ENCODE assay signal across 26 mouse cellular contexts in the genomic region with DNA sequence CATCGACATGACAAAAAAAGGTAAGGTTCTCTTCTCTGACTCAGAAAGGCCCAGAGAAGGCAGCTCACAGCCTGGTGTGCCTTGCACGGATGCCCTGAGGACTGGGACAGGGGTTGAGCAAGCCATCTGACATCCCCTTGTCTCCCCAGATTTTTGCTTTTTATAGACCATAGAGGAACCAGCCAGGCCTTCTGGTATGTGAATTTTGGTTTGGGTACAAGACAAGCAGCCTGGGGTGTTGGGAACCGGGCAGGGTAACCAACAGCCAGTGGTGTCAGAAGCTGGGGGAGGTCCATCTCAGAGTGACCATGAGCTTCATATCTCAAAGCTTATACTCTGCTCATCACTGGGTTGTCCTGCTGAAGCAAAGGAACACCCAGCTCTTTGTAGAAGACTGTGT. TPM values are rescaled to one million over a fixed set of nuclear protein-coding genes. Genes with fewer than 3 reads are reported as not detected.
"Had no signal": no experiment of that assay in that cellular context is flagged by ENCODE, and none has a peak within 500 bp of the region (broad histone marks: within the 10 kb centered on the region; RNA-seq: fewer than 3 reads in every experiment).

No protein-coding gene starts in this region.

- H3K4me1 ChIP-seq: neural tube, embryonic 12.5 days; neural tube, embryonic 13.5 days; neural tube, embryonic 15.5 days; stomach, embryonic 15.5 days had no signal

- H3K36me3 ChIP-seq: neural tube, embryonic 12.5 days; neural tube, embryonic 13.5 days; neural tube, embryonic 15.5 days; stomach, embryonic 15.5 days had no signal

- H3K4me3 ChIP-seq: neural tube, embryonic 12.5 days; neural tube, embryonic 13.5 days; neural tube, embryonic 15.5 days; stomach, embryonic 15.5 days had no signal

- H3K9ac ChIP-seq: neural tube, embryonic 12.5 days; neural tube, embryonic 13.5 days; neural tube, embryonic 15.5 days; stomach, embryonic 15.5 days had no signal

- H3K27ac ChIP-seq: neural tube, embryonic 12.5 days; neural tube, embryonic 13.5 days; neural tube, embryonic 15.5 days; stomach, embryonic 15.5 days; stomach, postnatal 0 days had no signal

- DNase-seq: retina, postnatal 1 day; right cerebral cortex, adult 18-20 months; right cerebral cortex, postnatal 14 days; right cerebral cortex, postnatal 25 days; right cerebral cortex, postnatal 4 days; spleen, adult 18-20 months; thymus, adult 18-20 months; thymus, adult 2 months; thymus, postnatal 14 days; thymus, postnatal 25 days; thymus, postnatal 36 days; thymus, postnatal 4 days had no signal

- H3K27me3 ChIP-seq: neural tube, embryonic 12.5 days; neural tube, embryonic 13.5 days; neural tube, embryonic 15.5 days; stomach, embryonic 15.5 days had no signal

RNA-seq across cellular contexts. Expression of a gene that starts 1.8 kb away (rescaled TPM):
- total RNA-seq: neutrophil, adult 5-6 weeks had no signal
- polyA plus RNA-seq: neural tube, embryonic 11.5 days; neural tube, embryonic 12.5 days; neural tube, embryonic 13.5 days; neural tube, embryonic 14.5 days; neural tube, embryonic 15.5 days; small intestine, adult 2 months; spleen, adult 2 months; stomach, embryonic 14.5 days; stomach, embryonic 15.5 days; stomach, embryonic 16.5 days; stomach, postnatal 0 days; testis, adult 2 months; thymus, adult 2 months had no signal

RNA-seq across cellular contexts. Expression of a gene that starts 9.1 kb away (rescaled TPM):
- total RNA-seq: neutrophil, adult 5-6 weeks had no signal
- polyA plus RNA-seq: neural tube, embryonic 11.5 days; neural tube, embryonic 12.5 days; neural tube, embryonic 13.5 days; neural tube, embryonic 14.5 days; neural tube, embryonic 15.5 days; small intestine, adult 2 months; spleen, adult 2 months; stomach, embryonic 14.5 days; stomach, embryonic 15.5 days; stomach, embryonic 16.5 days; stomach, postnatal 0 days; thymus, adult 2 months; thymus, postnatal 0 days had no signal

RNA-seq across cellular contexts. Expression of a gene that starts 22.3 kb away (rescaled TPM):
- total RNA-seq: neutrophil, adult 5-6 weeks had no signal
- polyA plus RNA-seq: neural tube, embryonic 11.5 days; neural tube, embryonic 12.5 days; neural tube, embryonic 13.5 days; neural tube, embryonic 14.5 days; neural tube, embryonic 15.5 days; small intestine, adult 2 months; spleen, adult 2 months; stomach, embryonic 14.5 days; stomach, embryonic 15.5 days had no signal

RNA-seq across cellular contexts. Expression of a gene that starts 38.8 kb away (rescaled TPM):
- total RNA-seq: neutrophil, adult 5-6 weeks had no signal

RNA-seq across cellular contexts. Expression of a gene that starts 42.7 kb away (rescaled TPM):
- total RNA-seq: neutrophil, adult 5-6 weeks had no signal
- polyA plus RNA-seq: neural tube, embryonic 11.5 days; neural tube, embryonic 12.5 days; neural tube, embryonic 13.5 days; neural tube, embryonic 14.5 days; neural tube, embryonic 15.5 days; small intestine, adult 2 months; spleen, adult 2 months; stomach, embryonic 14.5 days; stomach, embryonic 15.5 days; stomach, embryonic 16.5 days had no signal
